Mouse (Mus musculus) erythroblast, embryonic 14.5 days (primary cell): ENCODE results near the gene Gm11565.

Source experiments
- GATA1 ChIP-seq: IDR thresholded peaks from 2 replicates; pipeline ENCODE4 v1.6.1; 2012; ENCODE audit warnings: low read length, inconsistent platforms, mixed read lengths
- TAL1 ChIP-seq: IDR thresholded peaks from 3 replicates; pipeline ENCODE4 v1.6.1; 2012; ENCODE audit warnings: low read length, inconsistent platforms, mixed read lengths

DNA sequence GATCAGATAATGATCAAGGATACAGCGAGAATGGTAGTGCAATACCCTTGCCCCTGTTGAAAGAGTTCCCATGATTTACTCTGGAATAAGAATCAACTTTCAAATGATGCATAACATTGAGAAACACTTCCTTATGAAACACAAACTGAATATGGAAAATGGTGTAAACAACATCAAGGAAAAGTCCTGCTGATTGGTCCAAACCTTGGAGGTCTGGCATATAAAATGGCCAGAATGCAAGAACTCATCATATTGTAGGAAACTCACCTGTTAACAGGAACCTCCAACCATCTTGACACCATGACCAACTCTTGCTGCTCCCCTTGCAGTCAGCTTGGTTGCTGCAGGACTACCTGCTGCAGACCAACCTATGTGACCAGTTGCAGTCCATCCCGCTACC, 33.6 kb downstream of the Gm11565 start, which contains the start of gene Krtap9-5:
- TF ChIP-seq GATA1 (no peak), TAL1 (no peak)
